In genomic region chr14:33920727-33921559, GRCm38 (mm10) we compare ENCODE assay signal across 16 mouse cellular contexts. TPM values are rescaled to one million over a fixed set of nuclear protein-coding genes. Genes with fewer than 3 reads are reported as not detected.
DNase-seq lines count a peak whose midpoint lies in the region; ATAC-seq and TF ChIP-seq lines count a peak whose summit lies in the region.
"Had no signal": no experiment of that assay in that cellular context is flagged by ENCODE, and none has a peak within 500 bp of the region (broad histone marks: within the 10 kb centered on the region; RNA-seq: fewer than 3 reads in every experiment).

No protein-coding gene starts in this region.

- H3K4me3 ChIP-seq in forebrain, embryonic 10.5 days = peak overlapping the region; percentile 14; the same call in 1 of the 2 replicates
- no peak overlapping the region; the same call in 1 of the 2 replicates for H3K4me3 ChIP-seq in layer of hippocampus, adult 2 months
- no peak overlapping the region for H3K4me3 ChIP-seq in heart, embryonic 10.5 days
- no peak overlapping the region for H3K4me3 ChIP-seq in liver, postnatal 0 days (ENCODE audit: low read depth, low read length)
- H3K4me3 ChIP-seq: embryonic facial prominence, embryonic 12.5 days; intestine, embryonic 15.5 days had no signal

- peak overlapping the region; percentile 61 for H3K27ac ChIP-seq in forebrain, embryonic 10.5 days
- peak overlapping the region; percentile 85 for H3K27ac ChIP-seq in layer of hippocampus, adult 2 months
- no peak overlapping the region for H3K27ac ChIP-seq in heart, embryonic 10.5 days
- no peak overlapping the region for H3K27ac ChIP-seq in liver, postnatal 0 days (ENCODE audit: low read depth)
- H3K27ac ChIP-seq: embryonic facial prominence, embryonic 12.5 days; intestine, embryonic 15.5 days; liver, embryonic 14.5 days had no signal

- H3K36me3 ChIP-seq in forebrain, embryonic 10.5 days (replicated peaks) = no peaks in the 10 kb centered on the region
- no peaks in the 10 kb centered on the region for H3K36me3 ChIP-seq in heart, embryonic 10.5 days
- no peaks in the 10 kb centered on the region for H3K36me3 ChIP-seq in liver, postnatal 0 days (replicated peaks; ENCODE audit: insufficient read depth, low read length)
- H3K36me3 ChIP-seq: embryonic facial prominence, embryonic 12.5 days; intestine, embryonic 15.5 days had no signal

- no peak overlapping the region for H3K9ac ChIP-seq in liver, postnatal 0 days (replicated peaks)
- H3K9ac ChIP-seq: embryonic facial prominence, embryonic 12.5 days; intestine, embryonic 15.5 days; liver, embryonic 14.5 days had no signal

- no peak overlapping the region for H3K4me2 ChIP-seq in liver, postnatal 0 days (ENCODE audit: low read depth, low read length)
- H3K4me2 ChIP-seq: embryonic facial prominence, embryonic 12.5 days; intestine, embryonic 15.5 days had no signal

- H3K9me3 ChIP-seq in forebrain, embryonic 10.5 days = no peaks in the 10 kb centered on the region
- H3K9me3 ChIP-seq in heart, embryonic 10.5 days = no peaks in the 10 kb centered on the region
- H3K9me3 ChIP-seq in liver, postnatal 0 days (ENCODE audit: low read length) = no peaks in the 10 kb centered on the region
- H3K9me3 ChIP-seq: embryonic facial prominence, embryonic 12.5 days; intestine, embryonic 15.5 days had no signal

- H3K4me1 ChIP-seq in forebrain, embryonic 10.5 days = peaks cover 63% of the 10 kb centered on the region
- peaks cover 13% of the 10 kb centered on the region for H3K4me1 ChIP-seq in heart, embryonic 10.5 days
- no peaks in the 10 kb centered on the region for H3K4me1 ChIP-seq in liver, postnatal 0 days (ENCODE audit: insufficient read depth)

- intact Hi-C loops in left cerebral cortex, postnatal 14 days (cut with DNase I) = no loop called here

- WGBS in forebrain, embryonic 10.5 days = 12% methylated on average over 14 of the region's 14 CpGs
- 54% methylated on average over 14 of the region's 14 CpGs for WGBS in heart, embryonic 10.5 days
- WGBS in liver, postnatal 0 days (ENCODE audit: insufficient replicate concordance) = 56% methylated on average over 14 of the region's 14 CpGs

- no peak for ATAC-seq in liver, postnatal 0 days
- ATAC-seq: intestine, embryonic 15.5 days had no signal

- no peak for TF ChIP-seq CTCF in layer of hippocampus, adult 2 months (conservative IDR thresholded peaks at IDR 0.05)
- TF ChIP-seq CTCF in liver, postnatal 0 days (IDR thresholded peaks at IDR 0.05; ENCODE audit: low read depth) = no peak

- DNase-seq in left cerebral cortex, postnatal 14 days (ENCODE audit: low spot score in 2 of 2) = peak; percentile 46 to 58
- DNase-seq in left cerebral cortex, adult 8-10 months (ENCODE audit: low spot score in 2 of 2) = no peak
- DNase-seq in forebrain, embryonic 10.5 days (ENCODE audit: extremely low spot score, low spot score) = peak; percentile 38
- peak; percentile 58 to 78 for DNase-seq in layer of hippocampus, adult 2 months (ENCODE audit: low spot score in 2 of 2)
- peak; percentile 48 for DNase-seq in neural tube, embryonic 10.5 days (ENCODE audit: extremely low spot score, low spot score)
- DNase-seq in cerebellum, postnatal 14 days = no peak
- no peak for DNase-seq in heart, embryonic 10.5 days (ENCODE audit: low spot score)
- DNase-seq in liver, postnatal 0 days = no peak
- DNase-seq: adrenal gland, adult 2 months; cerebellum, adult 11-12 months had no signal

- H3K27me3 ChIP-seq in forebrain, embryonic 10.5 days (ENCODE audit: poor library complexity, severe bottlenecking) = peaks cover 97% of the 10 kb centered on the region
- H3K27me3 ChIP-seq in heart, embryonic 10.5 days (ENCODE audit: insufficient read depth, poor library complexity, severe bottlenecking) = peaks cover 95% of the 10 kb centered on the region
- H3K27me3 ChIP-seq in liver, postnatal 0 days (ENCODE audit: insufficient read depth, low read length) = peaks cover 37% of the 10 kb centered on the region

- no peak for TF ChIP-seq EP300 in liver, postnatal 0 days (IDR thresholded peaks at IDR 0.05; ENCODE audit: low read depth)

RNA-seq across cellular contexts. Expression of gene Gdf10, which starts 2.4 kb away (rescaled TPM):
- 1 to 10 TPM; 5.4 to 5.6 TPM for total RNA-seq in left cerebral cortex, postnatal 14 days (2021)
- total RNA-seq in left cerebral cortex, adult 8-10 months (2022) = 1 to 10 TPM; 2.8 to 3.4 (median 2.9) TPM
- 2.5 TPM in 2 replicates for polyA plus RNA-seq in forebrain, embryonic 10.5 days (2016; fragmentation: Nextera tagmentation; extraction: Ambion mirVana)
- total RNA-seq in layer of hippocampus, adult 2 months (2021) = 1 to 10 TPM; 5.4 to 5.5 TPM
- 0.32 and 2.8 TPM in 2 replicates for polyA plus RNA-seq in heart, embryonic 10.5 days (2016; fragmentation: Nextera tagmentation; extraction: Ambion mirVana)
- polyA plus RNA-seq in liver, postnatal 0 days (2015; fragmentation: Nextera tagmentation; extraction: Ambion mirVana) = 4.1 and 5.1 TPM in 2 replicates
- total RNA-seq: neutrophil, adult 5-6 weeks had no signal

RNA-seq across cellular contexts. Expression of gene Gdf2, which starts 19.9 kb away (rescaled TPM):
- not detected for total RNA-seq in left cerebral cortex, postnatal 14 days (2021)
- not detected for total RNA-seq in left cerebral cortex, adult 8-10 months (2022)
- polyA plus RNA-seq in forebrain, embryonic 10.5 days (2016; fragmentation: Nextera tagmentation; extraction: Ambion mirVana) = not detected in 2 replicates
- total RNA-seq in layer of hippocampus, adult 2 months (2021) = not detected
- 0.69 and 4.3 TPM in 2 replicates for polyA plus RNA-seq in heart, embryonic 10.5 days (2016; fragmentation: Nextera tagmentation; extraction: Ambion mirVana)
- polyA plus RNA-seq in liver, postnatal 0 days (2015; fragmentation: Nextera tagmentation; extraction: Ambion mirVana) = 8.9 and 10.5 TPM in 2 replicates
- total RNA-seq: adrenal gland, adult 2 months; layer of hippocampus, postnatal 10 days; neutrophil, adult 5-6 weeks had no signal
- polyA plus RNA-seq: adrenal gland, adult 2 months; embryonic facial prominence, embryonic 12.5 days; heart, embryonic 14.5 days had no signal

RNA-seq across cellular contexts. Expression of gene Rbp3, which starts 32.9 kb away (rescaled TPM):
- total RNA-seq in left cerebral cortex, postnatal 14 days (2021) = not detected
- total RNA-seq in left cerebral cortex, adult 8-10 months (2022) = under 1 TPM in 1 of 4 experiments, not detected in 3; 0.32 TPM
- polyA plus RNA-seq in forebrain, embryonic 10.5 days (2016; fragmentation: Nextera tagmentation; extraction: Ambion mirVana) = not detected in 2 replicates
- not detected for total RNA-seq in layer of hippocampus, adult 2 months (2021)
- polyA plus RNA-seq in heart, embryonic 10.5 days (2016; fragmentation: Nextera tagmentation; extraction: Ambion mirVana) = 0.05 and 0.36 TPM in 2 replicates
- polyA plus RNA-seq in liver, postnatal 0 days (2015; fragmentation: Nextera tagmentation; extraction: Ambion mirVana) = 0.02 and 0.05 TPM in 2 replicates
- total RNA-seq: adrenal gland, adult 2 months; layer of hippocampus, postnatal 10 days; neutrophil, adult 5-6 weeks had no signal
- polyA plus RNA-seq: adrenal gland, adult 2 months; heart, embryonic 14.5 days; intestine, embryonic 15.5 days had no signal

RNA-seq across cellular contexts. Expression of gene Zfp488, which starts 57.6 kb away (rescaled TPM):
- 1 to 10 TPM; 4.8 to 5.9 TPM for total RNA-seq in left cerebral cortex, postnatal 14 days (2021)
- total RNA-seq in left cerebral cortex, adult 8-10 months (2022) = 1 to 10 TPM; 3.4 to 4.6 (median 4.2) TPM
- polyA plus RNA-seq in forebrain, embryonic 10.5 days (2016; fragmentation: Nextera tagmentation; extraction: Ambion mirVana) = 0.06 and 0.11 TPM in 2 replicates
- 1 to 10 TPM; 4.3 to 5.0 TPM for total RNA-seq in layer of hippocampus, adult 2 months (2021)
- 0.03 and 0.12 TPM in 2 replicates for polyA plus RNA-seq in heart, embryonic 10.5 days (2016; fragmentation: Nextera tagmentation; extraction: Ambion mirVana)
- polyA plus RNA-seq in liver, postnatal 0 days (2015; fragmentation: Nextera tagmentation; extraction: Ambion mirVana) = not detected in 2 replicates
- total RNA-seq: neutrophil, adult 5-6 weeks had no signal
- polyA plus RNA-seq: adrenal gland, adult 2 months; heart, embryonic 14.5 days; liver, embryonic 14.5 days had no signal

Comparison
In these comparisons a context has a peak if more than half of its experiments do, and no peak if none do; other contexts are left out.
1. DNase-seq: peak in left cerebral cortex, postnatal 14 days (2 of 2), forebrain, embryonic 10.5 days (single experiment), layer of hippocampus, adult 2 months (2 of 2) and neural tube, embryonic 10.5 days (single experiment); none in left cerebral cortex, adult 8-10 months (0 of 2), cerebellum, postnatal 14 days (0 of 2), heart, embryonic 10.5 days (single experiment) and liver, postnatal 0 days (single experiment).
2. H3K27ac ChIP-seq: peak in forebrain, embryonic 10.5 days (single experiment) and layer of hippocampus, adult 2 months (single experiment); none in heart, embryonic 10.5 days (single experiment) and liver, postnatal 0 days (single experiment).